ENCODE assay signal across 8 mouse cellular contexts in genomic region chr10:95416361-95416684, GRCm38 (mm10). TPM values are rescaled to one million over a fixed set of nuclear protein-coding genes. Genes with fewer than 3 reads are reported as not detected.
DNase-seq lines count a peak whose midpoint lies in the region; ATAC-seq and TF ChIP-seq lines count a peak whose summit lies in the region.

No protein-coding gene starts in this region.

- H3K9me3 ChIP-seq in heart, embryonic 13.5 days, result no peaks in the 10 kb centered on the region
- no peaks in the 10 kb centered on the region for H3K9me3 ChIP-seq in ES-Bruce4 (replicated peaks; ENCODE audit: control insufficient read depth, insufficient read depth, low read length, poor library complexity, severe bottlenecking)
- H3K9me3 ChIP-seq in forebrain, embryonic 15.5 days, result no peaks in the 10 kb centered on the region
- H3K9me3 ChIP-seq in liver, embryonic 16.5 days (replicated peaks; ENCODE audit: control insufficient read depth, low read length), result no peaks in the 10 kb centered on the region

- no peak for TF ChIP-seq POLR2A in ES-Bruce4 (IDR thresholded peaks at IDR 0.05; ENCODE audit: insufficient read depth, low read length)

- WGBS in heart, embryonic 13.5 days, result 0% methylated on average over 22 of the region's 34 CpGs
- 0% methylated on average over 31 of the region's 34 CpGs for WGBS in forebrain, embryonic 15.5 days
- WGBS in liver, embryonic 16.5 days (ENCODE audit: insufficient replicate concordance), result under 1% methylated on average over 34 of the region's 34 CpGs

- H3K4me3 ChIP-seq in heart, embryonic 13.5 days, result peak overlapping the region; percentile 87
- peak overlapping the region; percentile 88 for H3K4me3 ChIP-seq in ES-Bruce4 (ENCODE audit: low read depth, low read length)
- H3K4me3 ChIP-seq in forebrain, embryonic 15.5 days, result peak overlapping the region; percentile 62
- H3K4me3 ChIP-seq in liver, embryonic 16.5 days (ENCODE audit: low read depth, low read length), result peak overlapping the region; percentile 71

- intact Hi-C loops in heart, postnatal 10 days (cut with DNase I), result loop anchor here (5.0 kb wide), 1 partner anchor 224 kb away; no protein-coding TSS in a partner anchor

- H3K27ac ChIP-seq in heart, embryonic 13.5 days (replicated peaks), result peak overlapping the region; percentile 92
- peak overlapping the region; percentile 40; the same call in 1 of the 2 replicates for H3K27ac ChIP-seq in ES-Bruce4 (ENCODE audit: insufficient read depth, low read length)
- H3K27ac ChIP-seq in forebrain, embryonic 15.5 days (replicated peaks), result peak overlapping the region; percentile 92
- H3K27ac ChIP-seq in liver, embryonic 16.5 days (ENCODE audit: low read length), result 0 out of 2 replicates have a peak overlapping the region, but pooled peaks have one; percentile 24

- peaks cover 26% of the 10 kb centered on the region for H3K4me1 ChIP-seq in heart, embryonic 13.5 days
- H3K4me1 ChIP-seq in ES-Bruce4 (ENCODE audit: control insufficient read depth, insufficient read depth, low read length), result no peaks in the 10 kb centered on the region
- H3K4me1 ChIP-seq in forebrain, embryonic 15.5 days, result peaks cover 26% of the 10 kb centered on the region
- H3K4me1 ChIP-seq in liver, embryonic 16.5 days (ENCODE audit: control insufficient read depth, low read depth, low read length), result peaks cover 22% of the 10 kb centered on the region

- ATAC-seq in heart, embryonic 13.5 days (ENCODE audit: extremely low read depth, insufficient number of reproducible peaks, low FRiP score, low TSS enrichment), result no peak
- no peak; the same call in none of the 2 replicates for ATAC-seq in forebrain, embryonic 15.5 days (replicated peaks)
- ATAC-seq in liver, embryonic 16.5 days (ENCODE audit: low read depth), result peak; percentile 43
- no peak for ATAC-seq in erythroid progenitor cell, adult 5-6 weeks (replicated peaks; ENCODE audit: low FRiP score, poor library complexity, severe bottlenecking)
- no peak for ATAC-seq in granulocyte monocyte progenitor cell, adult 5-6 weeks (replicated peaks; ENCODE audit: poor library complexity, severe bottlenecking)

- H3K4me2 ChIP-seq in heart, embryonic 13.5 days, result peak overlapping the region; percentile 98
- H3K4me2 ChIP-seq in forebrain, embryonic 15.5 days (replicated peaks), result peak overlapping the region; percentile 97
- peak overlapping the region; percentile 94 for H3K4me2 ChIP-seq in liver, embryonic 16.5 days (ENCODE audit: low read depth, low read length)

- no peak for DNase-seq in heart, postnatal 10 days
- no peak for DNase-seq in cerebellum, postnatal 36 days

- TF ChIP-seq CTCF in ES-Bruce4 (IDR thresholded peaks at IDR 0.05; ENCODE audit: low read depth, low read length), result no peak

- H3K36me3 ChIP-seq in heart, embryonic 13.5 days, result peaks cover 9% of the 10 kb centered on the region
- peaks cover 9% of the 10 kb centered on the region for H3K36me3 ChIP-seq in ES-Bruce4 (ENCODE audit: control insufficient read depth, insufficient read depth, low read length, poor library complexity, severe bottlenecking)
- H3K36me3 ChIP-seq in forebrain, embryonic 15.5 days, result no peaks in the 10 kb centered on the region
- no peaks in the 10 kb centered on the region for H3K36me3 ChIP-seq in liver, embryonic 16.5 days (ENCODE audit: control insufficient read depth, insufficient read depth)

- TF ChIP-seq EP300 in ES-Bruce4 (IDR thresholded peaks at IDR 0.05; ENCODE audit: insufficient read depth, low read depth, low read length), result no peak

- peaks cover 12% of the 10 kb centered on the region; the same call in 1 of the 2 replicates for H3K27me3 ChIP-seq in heart, embryonic 13.5 days (replicated peaks)
- no peaks in the 10 kb centered on the region for H3K27me3 ChIP-seq in ES-Bruce4 (ENCODE audit: control insufficient read depth, insufficient read depth, low read length, poor library complexity, severe bottlenecking)
- no peaks in the 10 kb centered on the region for H3K27me3 ChIP-seq in forebrain, embryonic 15.5 days
- H3K27me3 ChIP-seq in liver, embryonic 16.5 days (ENCODE audit: control insufficient read depth, insufficient read depth, low read depth, low read length), result peaks cover 47% of the 10 kb centered on the region

- H3K9ac ChIP-seq in heart, embryonic 13.5 days, result peak overlapping the region; percentile 92
- peak overlapping the region; percentile 99 for H3K9ac ChIP-seq in ES-Bruce4 (ENCODE audit: low read depth, poor library complexity, severe bottlenecking)
- peak overlapping the region; percentile 77 for H3K9ac ChIP-seq in forebrain, embryonic 15.5 days (replicated peaks)
- peak overlapping the region; percentile 72 for H3K9ac ChIP-seq in liver, embryonic 16.5 days (ENCODE audit: low read depth, low read length)

RNA-seq across cellular contexts. Expression of gene Socs2, which starts 0.7 kb away (rescaled TPM):
- polyA plus RNA-seq in heart, embryonic 13.5 days (2015; fragmentation: Nextera tagmentation; extraction: Ambion mirVana), result 43.6 and 45.2 TPM in 2 replicates
- 100 to 1,000 TPM; 127 to 133 TPM for total RNA-seq in heart, postnatal 10 days (2021)
- 66.1 and 75.1 TPM in 2 replicates for polyA plus RNA-seq in ES-Bruce4 (2011; ENCODE audit: insufficient read depth, insufficient read length, low read depth, missing spikeins)
- polyA plus RNA-seq in forebrain, embryonic 15.5 days (2015; fragmentation: Nextera tagmentation; extraction: Ambion mirVana), result 144 and 153 TPM in 2 replicates
- 4.0 and 5.4 TPM in 2 replicates for polyA plus RNA-seq in liver, embryonic 16.5 days (2015; fragmentation: Nextera tagmentation; extraction: Ambion mirVana)
- not detected in 2 replicates for total RNA-seq in erythroid progenitor cell, adult 5-6 weeks (2015; ENCODE audit: low replicate concordance)
- not detected in 2 replicates for total RNA-seq in erythroid progenitor cell, adult 5-6 weeks (2017; ENCODE audit: low replicate concordance)
- not detected in 2 replicates for total RNA-seq in granulocyte monocyte progenitor cell, adult 5-6 weeks (2014; fragmentation: Nextera tagmentation)
- total RNA-seq in granulocyte monocyte progenitor cell, adult 5-6 weeks (2017), result not detected in 2 replicates

Comparison
In these comparisons a context has a peak if more than half of its experiments do, and no peak if none do; other contexts are left out.
1. H3K27ac ChIP-seq: peak in every context shown above with its lines; median percentile 92 in heart, embryonic 13.5 days; 92 in forebrain, embryonic 15.5 days; 40 in ES-Bruce4; 24 in liver, embryonic 16.5 days.